Mouse (Mus musculus): ENCODE measurements around the gene B3gnt7.
"Not testable (repeated sequence)": the region's sequence is repeated elsewhere in the genome, so short reads cannot be mapped to it uniquely, and the experiment has no call there.

Gene B3gnt7

DNA sequence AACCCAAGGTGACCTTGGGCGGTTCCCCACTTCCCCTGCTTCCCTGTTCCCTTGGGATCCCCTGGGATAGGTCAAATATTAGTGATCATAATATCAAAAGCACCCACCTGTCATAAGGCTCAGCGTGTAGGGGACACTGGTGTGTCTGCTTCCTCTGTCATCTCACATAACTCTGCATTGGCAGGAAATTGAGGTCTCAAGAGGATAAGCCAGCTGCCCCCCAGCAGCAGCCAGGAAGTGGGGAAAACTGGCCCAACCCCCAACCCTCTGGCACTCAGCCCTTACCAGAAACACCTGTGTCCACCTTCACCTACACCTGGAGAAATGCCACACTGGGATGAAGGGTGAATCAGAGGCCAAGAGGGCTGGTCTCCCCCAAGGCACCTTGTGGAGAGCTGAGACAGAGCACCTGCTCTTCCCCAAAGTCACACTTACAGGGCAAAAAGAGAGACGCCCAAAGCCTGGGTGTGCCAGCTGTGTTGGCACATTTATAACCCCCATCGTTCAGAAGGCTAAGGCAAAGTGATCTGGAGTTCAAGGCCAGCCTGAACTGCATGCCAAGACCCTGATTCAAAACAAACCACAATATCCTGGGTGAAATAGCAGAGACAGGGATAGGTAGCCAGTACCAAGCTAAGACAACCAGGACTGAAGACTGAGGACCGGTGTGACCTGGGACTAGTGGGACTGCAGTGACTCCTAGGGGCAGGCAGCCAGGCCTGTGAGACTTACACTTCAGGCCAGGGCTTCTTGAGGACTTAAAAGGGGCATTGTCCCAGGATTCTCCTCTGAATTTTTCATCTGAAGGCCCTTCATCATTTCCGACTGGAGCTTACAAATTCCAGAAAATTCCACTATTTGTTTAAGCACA, 1.2 kb upstream of the B3gnt7 start:
- peak in 1 of 2 experiments; percentile 36 for DNase-seq (ENCODE audit: low spot score in 2 of 2)

DNA sequence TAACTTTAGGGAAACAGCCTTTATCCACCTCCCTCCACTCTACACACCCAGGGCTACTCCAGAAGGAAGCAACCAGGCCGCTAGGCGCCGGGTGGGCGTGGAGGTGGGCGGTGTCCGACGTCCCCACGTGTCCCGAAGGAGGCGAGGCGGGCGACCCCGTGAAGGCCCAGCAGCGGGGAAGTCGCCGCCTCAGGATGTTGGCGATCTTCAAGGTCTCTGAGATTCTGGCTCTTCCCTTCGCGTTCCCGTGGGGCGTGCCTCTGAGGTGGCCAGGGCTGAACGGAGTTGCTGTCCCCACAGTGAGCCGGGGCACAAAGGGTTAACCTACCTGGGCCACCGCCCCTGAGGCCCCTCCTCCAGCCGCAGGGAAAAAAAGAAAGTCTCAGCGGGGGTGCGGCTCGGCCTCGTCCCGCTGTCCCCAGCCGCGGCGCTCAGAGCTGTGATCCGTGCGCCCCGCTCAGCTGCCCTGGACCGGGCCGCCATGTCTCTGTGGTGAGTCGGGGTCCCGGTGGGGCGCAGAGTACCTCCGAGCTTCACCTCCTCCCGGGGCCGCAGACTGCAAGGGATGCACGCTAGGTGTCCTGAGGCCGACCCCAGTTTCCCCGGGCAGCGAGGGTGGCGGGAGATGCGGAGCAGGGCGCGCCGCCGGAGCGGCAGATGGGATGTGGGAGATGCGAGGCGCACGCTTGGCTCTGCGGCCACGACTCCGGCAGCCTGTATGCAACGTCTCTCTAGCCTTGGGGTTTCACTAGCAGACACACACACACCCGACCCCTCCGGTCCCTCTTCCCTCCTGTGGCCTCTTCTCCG, 636 bp downstream of the B3gnt7 start:
- DNase-seq (ENCODE audit: low spot score in 2 of 2) = peak; percentile 47 to 75

DNA sequence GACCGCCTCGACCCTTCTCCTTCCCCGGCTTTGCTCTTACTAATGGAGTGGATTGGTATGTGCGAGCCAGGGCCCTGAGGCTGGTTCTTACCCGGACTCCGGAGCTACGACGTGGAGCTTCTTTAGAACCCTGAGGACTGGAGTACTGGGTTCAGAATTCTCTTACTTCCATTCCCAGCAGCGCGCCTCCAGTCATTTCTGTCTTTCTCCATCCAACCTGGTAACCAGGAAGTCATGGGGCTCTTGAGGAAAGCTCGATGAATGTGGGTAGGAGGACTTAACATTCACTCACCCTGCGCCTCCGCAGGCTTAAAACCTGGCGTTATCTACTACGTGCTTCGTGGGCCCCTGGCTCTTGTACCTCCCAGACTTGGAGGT, 1.2 kb downstream of the B3gnt7 start:
- no peak for DNase-seq (ENCODE audit: low spot score in 2 of 2)

DNA sequence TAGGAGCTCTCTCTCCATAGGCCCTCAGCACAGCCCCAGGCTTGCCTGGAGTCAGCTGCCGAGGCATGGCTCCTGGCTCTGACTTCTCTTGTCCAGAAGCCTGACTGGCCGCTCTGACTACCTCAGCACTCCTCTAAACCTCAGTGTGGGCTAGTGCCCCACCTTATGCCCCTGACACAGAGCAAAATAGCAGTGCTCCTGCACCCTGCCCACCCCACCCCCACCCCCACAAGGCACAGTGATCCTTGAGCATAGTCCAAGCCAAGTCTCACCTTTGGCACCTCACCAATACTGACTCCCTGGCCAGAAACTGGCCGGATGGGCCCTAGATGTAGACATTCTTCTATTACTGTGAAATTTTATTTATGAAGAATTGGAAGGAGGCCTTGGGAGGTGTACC, 4.1 kb downstream of the B3gnt7 start:
- DNase-seq (ENCODE audit: low spot score in 2 of 2) = no peak

DNA sequence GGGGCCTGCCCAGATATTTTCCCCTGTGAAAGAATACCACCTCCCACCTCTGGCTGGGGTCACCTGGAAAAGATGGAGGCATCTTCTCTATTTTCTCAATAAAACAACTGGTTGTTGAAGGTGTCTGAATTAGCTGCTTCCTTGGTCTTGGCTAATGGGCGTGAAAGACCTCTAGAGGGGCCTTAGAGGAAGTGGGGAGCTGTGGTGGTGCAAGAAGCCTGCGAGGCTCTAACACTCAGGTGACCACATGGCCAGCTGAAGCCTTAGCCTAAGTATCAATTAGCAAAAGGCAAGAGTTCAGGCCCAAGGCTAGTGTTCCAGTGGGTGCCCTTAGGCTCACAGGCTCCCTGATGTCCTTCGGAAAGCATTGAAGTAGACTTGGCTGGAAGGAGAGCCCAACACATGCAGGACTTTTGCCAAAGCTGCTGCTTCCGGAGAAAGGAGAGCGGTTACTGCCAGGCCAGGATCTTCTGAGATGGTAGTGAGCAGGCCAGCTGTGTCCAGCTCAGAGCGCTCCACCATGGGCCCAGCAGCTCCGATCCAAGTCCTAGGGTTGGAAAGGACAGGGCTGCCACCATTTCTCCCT, 4.6 kb downstream of the B3gnt7 start:
- DNase-seq (ENCODE audit: low spot score in 2 of 2) = no peak

DNA sequence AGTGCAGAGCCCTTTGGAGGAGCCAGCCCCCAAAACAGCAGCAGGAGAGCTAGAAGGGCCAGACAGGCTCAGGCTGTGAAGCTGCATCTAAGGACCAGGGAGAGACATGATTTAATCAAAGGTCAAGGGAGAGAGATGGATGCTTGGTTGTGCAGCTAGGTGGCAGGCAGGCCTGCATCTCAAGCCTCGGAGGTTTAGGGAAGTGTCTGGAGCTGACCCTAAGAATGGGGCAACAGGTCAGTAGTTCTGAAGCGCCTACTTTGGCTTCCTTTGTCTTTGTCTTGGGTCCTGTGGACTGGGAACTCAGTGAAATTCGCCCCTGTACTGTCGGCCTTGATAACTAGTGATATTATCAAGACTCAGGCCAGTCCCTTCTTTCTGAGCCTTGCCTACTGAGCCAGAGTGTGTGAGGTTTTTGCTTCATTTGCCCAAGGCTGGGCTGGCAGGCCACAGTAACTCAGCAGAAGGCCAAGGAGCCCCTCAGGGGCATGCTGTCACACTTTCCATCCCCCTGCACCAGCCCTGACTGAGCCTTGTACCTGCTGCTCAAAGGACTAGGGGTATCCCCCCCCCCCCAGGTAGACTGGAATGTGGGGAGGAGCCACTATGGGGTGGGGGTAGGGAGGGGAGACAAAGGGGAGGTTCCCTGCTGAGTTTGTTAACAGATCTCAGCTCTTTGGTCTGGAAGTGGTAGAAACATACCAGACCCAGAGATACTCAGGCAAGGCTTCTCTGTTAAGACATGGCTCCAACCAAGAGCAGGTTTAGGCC, 5.4 kb downstream of the B3gnt7 start:
- no peak for DNase-seq (ENCODE audit: low spot score in 2 of 2)

DNA sequence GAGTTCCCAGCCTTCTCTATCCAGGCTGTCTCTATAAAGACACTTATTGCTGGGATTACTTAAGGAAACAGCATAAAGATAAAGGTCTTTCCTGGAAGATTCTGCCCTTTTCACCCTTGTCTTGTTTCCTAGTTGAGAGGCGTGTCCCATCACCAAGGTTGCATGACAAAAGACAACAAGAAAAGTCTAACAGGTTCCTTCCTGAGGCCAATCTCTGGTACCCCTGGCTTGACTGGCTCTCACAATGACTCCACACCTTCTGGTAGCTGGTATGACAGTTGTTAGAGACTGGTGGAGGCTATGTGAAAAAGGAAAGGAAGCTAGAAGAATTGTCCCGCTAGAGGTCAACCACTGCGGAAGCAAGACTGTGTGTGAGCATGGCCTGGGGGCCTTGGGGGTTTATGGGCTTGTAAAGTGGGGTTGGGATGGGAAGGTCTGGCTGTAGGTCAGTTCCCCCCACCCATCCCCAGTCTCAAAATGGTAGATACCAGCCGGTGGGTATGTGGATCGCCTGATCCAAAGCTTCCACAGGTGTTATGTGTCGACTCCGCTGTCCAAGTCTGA, 6.7 kb downstream of the B3gnt7 start:
- no peak for DNase-seq (ENCODE audit: low spot score in 2 of 2)

DNA sequence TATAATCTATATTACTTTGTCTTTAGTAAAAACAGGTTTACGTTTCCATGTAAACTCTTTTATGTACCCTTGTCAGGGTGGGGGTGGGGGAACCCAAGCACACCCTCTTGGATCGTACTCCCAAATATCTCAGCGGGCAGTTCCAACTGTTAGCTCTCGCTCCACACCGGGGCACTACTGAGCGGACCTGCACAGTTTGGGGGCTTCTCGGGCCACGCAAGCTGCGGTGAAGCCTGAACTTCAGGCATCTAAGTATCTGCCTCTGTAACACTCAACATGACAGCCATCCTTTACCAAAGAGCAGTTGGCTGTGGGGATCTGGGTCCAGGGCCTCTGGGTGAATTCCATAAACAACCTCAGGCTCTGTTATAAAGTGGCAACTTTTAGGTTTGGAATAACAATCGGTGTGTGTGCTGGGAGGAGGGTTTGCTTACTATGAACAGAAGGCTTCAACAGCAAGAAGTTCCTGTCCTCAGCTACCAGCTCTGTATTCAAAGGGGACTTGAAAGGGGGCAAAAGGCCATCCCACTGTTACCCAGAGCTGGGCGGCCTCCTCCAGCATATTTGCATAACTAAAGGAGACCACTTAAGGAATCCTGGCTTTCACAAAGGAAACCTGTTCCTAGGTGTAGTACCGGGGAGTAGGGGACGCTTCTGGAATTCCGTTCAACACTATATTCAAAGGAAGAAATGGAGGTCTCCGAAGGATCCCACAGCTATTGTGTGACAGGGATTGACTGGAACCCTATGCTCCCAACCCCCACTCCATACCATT, 8.1 kb downstream of the B3gnt7 start:
- DNase-seq (ENCODE audit: low spot score in 2 of 2) = no peak

DNA sequence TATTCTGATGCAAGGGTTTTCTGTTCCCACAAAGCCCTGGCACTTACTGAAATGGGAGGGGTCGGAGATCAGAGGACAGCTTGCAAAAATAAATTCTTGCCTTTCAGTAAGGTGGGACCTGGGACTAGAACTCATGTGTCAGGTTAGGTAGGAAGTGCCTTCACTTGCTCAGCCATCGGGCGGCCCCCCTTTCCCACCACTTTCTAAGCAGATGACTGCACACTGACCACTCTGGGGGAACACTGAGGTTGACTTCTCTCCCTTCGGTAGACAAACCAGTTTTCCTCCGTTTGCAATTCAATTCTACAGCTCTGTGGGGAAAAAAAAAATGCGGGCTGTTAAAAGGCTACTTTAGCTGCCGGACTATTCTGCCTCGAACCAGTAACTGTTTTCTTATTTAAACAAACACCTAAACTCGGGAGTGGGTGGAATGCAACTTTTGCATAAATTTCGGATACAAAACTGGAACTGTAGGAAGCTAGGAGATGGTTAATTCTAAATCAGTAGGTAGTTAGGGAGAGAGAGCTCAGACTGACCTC, 8.9 kb downstream of the B3gnt7 start:
- no peak for DNase-seq (ENCODE audit: low spot score in 2 of 2)

DNA sequence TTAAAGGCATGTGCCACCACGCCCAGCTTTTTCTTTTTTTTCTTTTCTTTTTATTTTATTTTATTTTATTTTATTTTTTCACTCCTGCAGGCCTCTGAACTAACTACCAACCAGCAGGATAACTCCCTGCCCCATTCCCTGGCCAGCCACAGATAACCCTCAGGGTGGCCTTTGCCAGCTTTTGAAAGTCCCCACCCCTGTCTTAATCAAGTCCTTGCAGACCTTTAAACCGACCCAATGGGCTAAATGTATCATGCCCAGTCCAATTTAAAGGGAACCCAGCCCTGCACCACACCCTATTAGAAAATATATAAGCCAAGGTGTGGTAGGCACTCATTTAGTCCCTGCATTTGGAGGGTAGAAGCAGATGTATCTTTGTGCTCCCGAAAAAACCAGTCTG, 9.6 kb downstream of the B3gnt7 start:
- no peak for DNase-seq (ENCODE audit: low spot score in 2 of 2)

DNA sequence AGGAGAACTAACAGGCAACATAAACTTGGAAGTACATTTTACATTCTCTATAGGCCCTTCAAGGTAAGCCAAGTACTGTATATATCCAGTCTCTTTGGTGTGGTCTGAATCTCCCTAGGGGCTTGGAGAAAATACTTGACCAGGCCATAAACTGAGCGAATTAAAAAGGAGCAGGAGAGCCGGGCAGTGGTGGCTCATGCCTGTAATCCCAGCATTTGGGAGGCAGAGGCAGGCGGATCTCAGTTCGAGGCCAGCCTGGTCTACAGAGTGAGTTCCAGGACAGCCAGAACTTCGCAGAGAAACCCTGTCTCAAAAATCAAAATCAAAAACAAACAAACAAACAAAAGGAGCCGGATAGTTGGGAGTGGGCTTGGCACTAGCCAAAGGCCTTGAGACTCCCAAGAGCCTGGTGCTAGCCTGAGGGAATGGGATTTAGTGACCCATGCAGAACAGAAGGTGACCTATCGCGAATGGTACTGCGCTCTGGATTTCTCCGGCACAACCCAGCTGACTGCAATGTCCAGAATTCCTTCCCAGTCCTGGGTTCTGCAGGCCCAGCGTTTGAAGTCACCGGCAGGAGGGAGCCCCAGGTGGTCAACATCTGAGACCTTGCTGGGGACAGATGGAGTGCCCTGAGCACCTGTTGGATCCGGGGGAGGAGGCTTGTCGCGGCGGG, 10.6 kb downstream of the B3gnt7 start:
- no peak for DNase-seq (ENCODE audit: low spot score in 2 of 2)

DNA sequence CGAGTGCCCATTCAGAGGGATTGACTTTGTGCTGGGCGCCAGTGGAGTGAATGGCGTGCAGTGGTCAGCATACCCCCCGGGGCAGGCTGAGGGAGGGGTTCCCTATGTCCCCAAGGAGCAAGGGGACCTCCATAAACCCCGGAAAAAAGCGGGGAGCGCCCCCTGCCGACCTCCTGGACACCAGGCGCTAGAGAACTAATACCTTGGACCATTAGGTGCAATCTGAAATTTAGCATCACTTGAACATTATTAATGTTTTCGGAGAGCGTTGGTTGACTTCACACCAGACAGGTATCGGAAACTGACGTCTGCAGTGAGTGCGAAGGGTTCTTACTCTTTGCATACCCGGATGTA, 11.1 kb downstream of the B3gnt7 start:
- DNase-seq (ENCODE audit: low spot score in 2 of 2) = peak; percentile 40 to 78

DNA sequence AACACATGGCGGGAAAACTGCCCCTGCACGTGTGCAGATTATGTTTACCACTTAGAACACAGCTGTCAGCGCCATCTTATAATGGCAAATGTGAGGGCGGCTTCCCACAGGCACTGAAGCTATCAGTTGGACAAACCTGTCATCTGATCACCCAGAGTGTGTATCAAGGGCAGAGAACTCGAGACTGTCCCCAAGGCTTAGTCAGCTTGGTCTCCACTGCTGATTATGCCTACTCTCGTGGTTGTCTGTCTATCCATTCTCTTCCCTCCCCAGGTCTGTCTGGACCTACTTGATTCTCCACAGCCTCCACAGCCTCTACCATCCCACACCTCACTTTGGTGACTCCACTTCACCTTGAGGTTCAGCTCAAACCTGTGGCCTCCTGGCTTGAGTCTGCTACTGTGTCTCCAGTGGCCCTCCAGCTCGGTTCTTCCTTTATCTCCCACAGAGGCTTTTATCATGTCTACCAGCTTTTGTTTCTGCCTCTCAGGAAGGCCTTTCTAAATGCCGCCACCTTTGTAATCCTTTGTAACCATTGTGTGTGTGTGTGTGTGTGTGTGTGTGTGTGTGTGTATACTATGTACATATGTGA, 18.3 kb downstream of the B3gnt7 start:
- no peak for DNase-seq (ENCODE audit: low spot score in 2 of 2)

DNA sequence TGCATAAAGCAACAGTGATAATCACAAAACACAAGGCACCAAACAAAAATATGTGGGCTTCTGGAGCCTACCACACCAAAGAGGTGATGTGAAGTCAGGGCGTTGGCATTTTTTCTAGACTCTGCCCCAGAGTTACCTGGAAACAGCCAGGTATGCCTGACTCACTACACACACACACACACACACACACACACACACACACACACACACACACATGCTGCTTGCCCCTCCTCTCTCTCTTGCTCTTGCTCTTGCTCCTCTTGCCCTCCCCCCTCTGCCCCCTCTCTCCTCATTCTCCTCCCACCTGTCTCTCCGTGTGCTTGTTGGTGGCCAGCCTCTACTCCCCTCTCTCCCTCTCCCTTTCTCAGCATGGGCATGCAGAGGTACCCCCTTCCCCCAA, 33.7 kb downstream of the B3gnt7 start:
- no peak for DNase-seq (ENCODE audit: low spot score in 2 of 2)

DNA sequence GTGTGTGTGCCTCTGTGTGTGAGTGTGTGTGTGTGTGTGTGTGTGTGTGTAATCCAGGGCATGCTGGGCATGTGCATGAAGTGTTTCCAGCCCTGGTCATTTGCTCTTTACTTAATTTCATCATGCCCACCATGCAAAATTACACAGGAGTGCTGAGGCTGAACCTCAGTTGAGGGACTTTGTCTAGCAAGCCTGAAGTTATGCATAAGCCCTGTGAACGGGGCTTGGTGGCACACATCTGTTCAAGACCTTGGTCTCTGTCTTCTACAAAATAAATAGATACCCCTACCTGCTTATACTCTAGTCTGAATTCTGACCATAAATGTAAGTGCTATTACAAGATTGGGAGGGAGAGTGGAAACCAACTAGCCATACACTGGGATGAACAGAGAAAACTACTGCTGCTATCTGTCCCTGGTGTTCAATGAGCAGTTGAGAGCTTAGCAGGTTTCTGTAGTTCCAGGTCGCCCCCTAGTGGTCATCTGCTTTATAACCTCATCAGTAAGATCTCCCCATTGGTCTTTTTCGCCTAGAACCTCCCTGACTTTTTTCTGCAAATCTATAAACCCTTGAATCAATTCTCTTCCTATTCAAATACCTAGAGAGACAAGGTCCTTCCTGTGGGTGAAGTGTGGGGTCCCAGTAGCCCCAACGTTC, 36.7 kb downstream of the B3gnt7 start:
- peak; percentile 81 to 91 for DNase-seq (ENCODE audit: low spot score in 2 of 2)

DNA sequence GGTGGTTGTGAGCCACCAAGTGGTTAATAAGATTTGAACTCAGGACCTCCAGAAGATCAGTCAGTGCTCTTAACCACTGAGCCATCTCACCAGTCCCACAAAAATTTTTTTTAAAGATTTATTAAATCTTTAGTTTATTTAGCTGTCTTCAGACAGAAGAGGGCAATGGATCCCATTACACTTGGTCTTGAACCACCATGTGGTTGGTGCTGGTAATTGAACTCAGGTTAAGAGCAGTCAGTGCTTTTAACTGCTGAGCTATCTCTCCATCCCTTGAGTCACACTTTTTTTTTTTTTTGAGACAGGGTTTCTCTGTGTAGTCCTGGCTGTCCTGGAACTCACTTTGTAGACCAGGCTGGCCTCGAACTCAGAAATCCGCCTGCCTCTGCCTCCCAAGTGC, 38.5 kb downstream of the B3gnt7 start:
- DNase-seq (ENCODE audit: low spot score in 2 of 2) = not testable (repeated sequence)

DNA sequence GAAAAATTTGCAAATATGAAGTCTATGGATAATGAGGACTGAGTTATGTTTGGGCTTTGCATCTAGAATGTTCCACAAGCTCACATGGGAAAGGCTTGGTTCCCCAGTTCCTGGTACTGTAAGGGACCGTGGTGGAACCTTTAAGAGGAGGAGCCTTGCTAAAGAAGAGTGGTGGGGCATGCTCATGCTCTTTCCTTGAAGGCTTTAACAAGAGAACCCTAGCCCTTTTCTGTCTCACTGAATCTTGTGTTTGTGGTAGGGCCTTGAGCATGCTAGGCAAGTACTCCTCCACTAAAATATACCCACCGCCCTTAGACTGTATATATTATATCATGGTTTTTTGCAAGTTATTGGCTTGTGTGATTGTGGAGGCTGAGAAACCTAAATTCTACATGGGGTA, 39.7 kb downstream of the B3gnt7 start:
- DNase-seq (ENCODE audit: low spot score in 2 of 2) = no peak

DNA sequence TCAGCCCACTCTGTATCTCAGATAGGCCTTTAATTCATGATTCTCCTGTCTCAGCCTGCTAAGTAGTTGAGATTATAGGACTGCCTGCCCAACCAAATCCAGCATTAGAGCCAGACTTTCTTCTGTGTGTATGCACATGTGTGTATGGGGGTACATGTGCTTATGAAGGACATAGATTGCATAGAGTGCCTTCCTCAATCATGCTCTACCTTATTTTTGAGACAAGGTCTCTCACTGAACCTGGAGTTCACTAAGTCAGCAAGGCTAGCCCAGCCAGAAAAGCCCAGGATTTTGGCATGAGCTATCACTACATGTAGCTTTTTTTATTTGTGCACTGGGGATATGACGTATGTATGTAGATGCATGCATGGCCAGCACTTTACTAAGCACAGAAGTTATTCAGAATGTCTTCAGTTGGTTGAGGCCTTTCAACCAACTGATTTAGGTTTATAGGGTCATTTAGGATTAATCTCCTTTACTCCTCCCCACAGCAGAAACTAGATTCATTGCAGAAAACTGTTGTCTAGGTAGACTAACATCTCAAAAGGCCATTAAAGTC, 40.5 kb downstream of the B3gnt7 start:
- DNase-seq (ENCODE audit: low spot score in 2 of 2) = no peak

Data from spleen, postnatal 4 days (tissue).